Mouse (Mus musculus): ENCODE results near the gene 4932438A13Rik. TPM values are rescaled to one million over a fixed set of nuclear protein-coding genes. Genes with fewer than 3 reads are reported as not detected.

Gene 4932438A13Rik
- total RNA-seq, 2 experiments from 2014 or later = 92.0 to 95.7 TPM

DNA sequence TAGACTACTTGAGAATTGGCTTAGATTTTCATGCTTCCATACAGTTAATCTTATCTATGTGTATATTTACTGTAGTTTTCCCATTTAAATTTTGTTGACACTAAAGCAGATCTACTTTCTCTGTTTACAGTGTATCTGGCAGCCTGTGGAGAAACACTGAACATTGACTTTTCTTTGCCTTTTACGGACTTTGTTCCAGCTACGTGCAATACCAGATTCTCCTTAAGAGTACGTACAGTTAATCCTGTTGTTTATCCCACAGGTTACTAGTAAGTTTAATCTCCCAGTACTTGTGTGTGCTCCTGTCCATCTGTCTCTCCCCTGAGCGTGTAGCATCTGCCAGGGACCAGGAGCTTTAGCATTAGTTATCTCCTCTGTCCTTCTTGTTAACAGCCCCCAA is 55.4 kb downstream of the 4932438A13Rik start:
- no peak for DNase-seq

DNA sequence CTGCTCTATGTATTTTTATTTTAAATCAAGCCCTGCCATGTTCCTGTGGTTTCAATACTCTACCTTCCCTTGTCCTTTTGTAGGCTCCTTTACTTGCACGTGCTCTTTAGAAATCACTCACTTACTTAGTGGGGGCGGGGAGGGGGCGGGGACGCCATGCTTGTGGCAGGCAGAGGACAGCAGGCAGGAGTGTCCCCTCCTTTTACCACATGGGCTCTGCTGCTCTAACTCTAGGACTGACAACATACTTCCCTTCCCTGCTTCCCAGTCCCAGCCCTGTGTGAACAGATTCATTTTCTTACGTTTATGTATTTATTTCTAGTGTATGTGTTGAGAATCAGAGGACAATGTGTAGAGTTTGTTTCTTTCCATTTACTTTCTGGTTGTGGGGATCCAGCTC is 78.7 kb downstream of the 4932438A13Rik start:
- no peak for DNase-seq

DNA sequence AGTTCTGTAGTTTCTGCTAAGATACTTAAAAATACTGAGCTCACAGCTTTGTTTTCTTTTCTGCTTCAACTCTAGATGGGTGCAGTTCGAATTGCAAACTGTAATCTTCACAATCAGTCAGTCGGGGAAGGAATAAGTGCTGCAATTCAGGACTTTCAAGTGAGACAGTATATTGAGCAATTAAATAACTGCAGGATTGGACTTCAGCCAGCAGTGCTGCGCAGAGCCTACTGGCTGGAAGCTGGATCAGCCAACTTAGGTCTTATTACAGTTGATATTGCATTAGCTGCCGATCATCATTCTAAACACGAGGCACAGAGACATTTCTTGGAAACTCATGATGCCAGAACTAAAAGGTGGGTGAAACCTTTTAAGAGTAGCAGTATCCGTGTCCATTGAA is 79.2 kb downstream of the 4932438A13Rik start:
- DNase-seq = no peak

DNA sequence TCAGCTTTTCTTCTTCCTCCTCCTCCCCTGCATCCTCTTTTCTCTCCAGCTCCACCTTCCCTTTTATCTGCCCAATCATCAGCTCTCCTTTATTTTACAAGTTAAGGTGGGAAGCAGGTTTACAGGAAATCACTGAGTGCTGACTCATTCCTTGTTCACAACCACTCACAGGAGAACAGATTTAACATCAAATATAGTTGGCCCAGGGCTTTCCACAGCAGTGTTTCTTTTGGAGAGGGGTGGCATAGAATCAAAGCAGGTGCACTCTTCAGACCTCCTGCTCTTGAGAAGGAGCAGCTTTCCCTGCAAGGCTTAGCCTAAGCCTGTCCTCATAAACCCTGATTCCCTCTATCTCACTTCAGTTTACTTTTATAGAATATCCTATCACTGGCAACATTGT is 80.8 kb downstream of the 4932438A13Rik start:
- DNase-seq = no peak

DNA sequence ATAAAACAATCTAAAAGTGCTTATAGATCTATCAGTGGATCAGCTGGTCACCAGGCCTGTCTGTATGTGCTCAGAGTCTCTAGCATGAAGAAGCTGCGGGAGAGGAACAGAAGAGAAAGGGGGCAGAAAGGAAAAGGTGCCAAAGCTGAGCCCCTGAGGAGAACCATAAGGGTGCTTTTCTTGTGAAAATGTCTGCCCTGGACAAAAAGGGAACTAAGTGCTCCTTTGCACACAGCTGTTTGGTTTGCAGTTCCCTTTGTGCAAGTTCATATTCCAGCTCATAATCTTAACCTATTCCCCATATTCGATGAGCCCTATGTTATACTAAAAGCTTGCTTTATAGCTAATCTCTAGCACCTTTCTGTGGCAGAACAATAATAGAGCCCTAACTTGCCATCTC is 175.1 kb downstream of the 4932438A13Rik start:
- DNase-seq = no peak

DNA sequence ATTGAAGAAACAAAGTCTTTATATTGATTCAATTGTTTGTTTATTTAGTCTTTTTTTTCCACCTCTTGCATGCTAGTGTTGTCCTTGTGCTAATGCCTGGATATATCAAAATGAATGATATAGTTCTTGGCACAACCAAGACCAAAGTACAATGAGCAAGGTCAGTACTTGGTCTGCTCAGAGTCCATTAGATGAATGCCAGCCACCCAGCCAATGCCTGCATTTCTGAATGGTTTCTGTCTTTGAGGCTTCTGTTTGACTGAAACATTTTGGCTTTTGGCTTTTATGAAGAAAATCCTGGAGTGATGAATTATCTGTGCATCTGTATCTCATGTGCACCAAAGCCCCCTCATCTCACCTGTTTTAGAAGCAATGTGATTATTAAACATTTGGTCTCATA is 176.9 kb downstream of the 4932438A13Rik start:
- no peak for DNase-seq

DNA sequence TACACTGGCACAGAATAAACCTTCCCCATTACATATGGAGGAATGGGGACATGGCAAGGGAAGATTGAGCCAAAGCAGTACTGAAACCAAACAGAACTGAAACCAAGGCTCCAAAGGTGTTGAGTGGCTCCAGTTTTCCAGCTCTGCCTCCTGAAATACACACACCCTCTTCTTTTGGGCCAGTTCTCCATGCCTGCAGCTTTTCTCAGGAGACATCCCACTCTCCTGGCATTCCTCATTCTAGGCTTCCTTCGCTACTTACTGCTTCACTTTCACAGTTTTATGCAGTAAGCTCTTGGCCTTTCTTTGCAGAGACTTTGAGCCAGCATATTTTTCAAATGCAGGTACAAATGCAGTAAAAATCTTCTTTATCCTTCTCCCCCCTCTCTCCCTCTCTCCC is 188.6 kb downstream of the 4932438A13Rik start:
- no peak for DNase-seq

DNA sequence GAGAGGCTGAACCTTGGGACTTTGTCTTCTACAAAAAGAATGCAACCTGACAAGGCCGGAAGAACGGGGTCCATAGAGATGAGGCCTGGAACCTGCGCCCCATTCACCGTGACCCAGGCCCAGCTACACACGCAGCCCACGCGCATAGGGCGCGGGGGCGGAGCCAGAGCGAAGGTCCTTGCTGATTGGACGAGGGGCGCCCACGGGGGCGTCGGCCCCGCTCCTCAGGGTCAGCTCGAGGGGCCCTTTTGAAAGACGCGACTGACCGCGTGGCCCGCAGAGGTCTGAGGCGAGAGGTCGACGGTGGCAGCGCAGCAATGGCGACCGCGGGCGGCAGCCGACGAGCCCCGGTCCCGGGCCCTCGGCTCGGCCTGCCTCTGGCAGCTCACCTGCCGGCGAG is 200.5 kb downstream of the 4932438A13Rik start, which contains the start of gene Adad1:
Gene Adad1, plus strand, starts transcription at position 122 of the 400 bp plus-strand sequence.
- no peak for DNase-seq

DNA sequence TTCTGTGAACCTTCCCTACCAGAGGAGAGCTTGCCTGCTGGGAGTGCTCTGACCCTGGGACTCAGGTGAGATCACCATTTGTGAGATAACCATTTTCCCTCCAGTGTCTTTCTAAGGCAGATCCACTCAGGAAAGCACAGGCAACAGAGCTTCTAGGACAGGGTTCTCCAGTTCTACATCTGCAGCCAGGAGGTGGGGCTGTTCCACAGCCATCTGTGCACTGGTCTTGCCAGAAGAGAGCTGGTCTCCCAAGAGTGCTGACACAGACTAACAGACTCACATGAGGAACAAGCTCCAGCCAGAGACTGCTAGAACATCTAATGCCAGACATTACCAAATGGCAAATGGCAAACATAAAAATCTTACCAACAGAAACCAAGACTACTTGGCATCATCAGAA is 210.3 kb downstream of the 4932438A13Rik start:
- peak; percentile 16 to 19 for DNase-seq

DNA sequence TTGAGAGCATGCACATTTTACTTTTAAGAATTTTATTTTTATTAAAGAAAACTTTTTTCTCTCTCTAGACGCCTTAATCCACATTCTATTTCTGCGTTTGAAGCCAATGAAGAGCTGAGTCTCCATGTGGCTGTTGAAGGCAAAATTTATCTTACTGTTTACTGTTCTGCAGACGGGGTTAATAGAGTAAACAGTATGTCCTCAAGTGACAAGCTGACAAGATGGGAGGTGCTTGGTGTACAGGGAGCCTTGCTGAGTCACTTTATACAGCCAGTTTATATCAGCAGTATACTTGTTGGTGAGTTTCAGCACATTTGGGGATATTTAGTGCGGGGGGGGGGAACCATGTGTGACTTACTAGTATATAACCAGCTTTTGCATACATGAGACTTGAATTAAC is 222.0 kb downstream of the 4932438A13Rik start:
- no peak for DNase-seq

DNA sequence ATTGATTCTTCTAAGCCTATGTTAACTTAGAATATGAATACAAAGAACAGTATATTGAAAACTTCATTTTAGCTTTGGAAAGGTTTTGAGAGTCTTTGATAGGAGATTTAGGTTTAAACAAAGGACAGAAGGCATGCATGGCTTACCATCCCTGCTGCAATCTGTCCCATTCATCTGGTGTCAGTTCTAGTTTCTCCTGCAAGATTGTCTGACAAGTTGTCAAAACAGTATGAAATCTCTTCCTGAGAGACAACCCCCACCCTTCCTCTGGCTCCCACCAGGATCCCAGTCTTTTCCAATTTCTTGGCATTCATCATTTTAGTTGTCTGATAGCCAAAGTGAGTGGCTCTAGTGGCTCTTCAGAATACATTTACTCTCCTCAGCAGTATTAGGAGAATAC is 227.8 kb downstream of the 4932438A13Rik start:
- DNase-seq = peak; percentile 38 to 41

Other genes with a start within 250 kb of the 4932438A13Rik start
- gene Bbs7, start 249.6 kb upstream of the 4932438A13Rik start, total RNA-seq (2021) = 10 to 100 TPM; 18.0 to 18.6 TPM
- gene Trpc3, start 172.9 kb upstream of the 4932438A13Rik start, total RNA-seq (2021) = 1 to 10 TPM; 4.7 to 5.9 TPM
- gene Adad1, start 200.4 kb downstream of the 4932438A13Rik start, total RNA-seq (2021) = not detected